Mouse (Mus musculus): Measurements from ENCODE around the gene Enthd1. TPM values are rescaled to one million over a fixed set of nuclear protein-coding genes. Genes with fewer than 3 reads are reported as not detected.
A peak's percentile ranks its signal among the peaks of the same experiment; 100 is the strongest.

The Enthd1 gene
- polyA plus RNA-seq, 1 experiment: not detected

DNA sequence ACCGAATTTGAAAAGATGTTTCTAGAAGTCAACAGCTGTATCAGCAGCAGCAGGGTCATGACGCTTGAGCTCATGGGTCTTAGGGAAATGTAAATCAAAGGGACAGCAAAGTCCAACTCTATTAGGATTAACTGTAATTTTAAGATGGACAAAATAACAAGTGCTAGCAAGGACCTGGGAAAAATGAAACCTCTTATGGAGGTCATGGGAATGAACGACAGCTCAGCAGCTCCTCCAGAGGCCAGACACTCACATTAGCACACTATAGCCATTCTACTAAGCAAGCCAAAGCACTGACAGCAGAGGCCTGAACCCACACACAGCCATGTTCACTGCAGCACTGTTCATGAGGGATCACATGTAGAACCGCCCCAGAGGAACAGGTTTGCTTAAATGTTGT is 7.2 kb downstream of the Enthd1 start:
- no peak overlapping the region for H3K4me3 ChIP-seq (replicated peaks; ENCODE audit: insufficient read depth, low read depth, low read length)
- peaks cover 2% of the 10 kb centered on the region; the same call in 1 of the 2 replicates for H3K4me1 ChIP-seq (ENCODE audit: control insufficient read depth, insufficient read depth, low read length)
- H3K27me3 ChIP-seq (ENCODE audit: control insufficient read depth, insufficient read depth, low read length): no peaks in the 10 kb centered on the region
- no peak for DNase-seq
- TF ChIP-seq POLR2A (IDR thresholded peaks at IDR 0.05; ENCODE audit: borderline replicate concordance, insufficient read depth, low read length) (no peak), CTCF (IDR thresholded peaks at IDR 0.05; ENCODE audit: borderline replicate concordance, insufficient read depth, low read depth, low read length) (peak; percentile 20; the same call in 1 of the 2 replicates)
- no peak overlapping the region for H3K27ac ChIP-seq (ENCODE audit: insufficient read depth, low read length)
- WGBS: 77% methylated on average over 4 of the region's 4 CpGs

DNA sequence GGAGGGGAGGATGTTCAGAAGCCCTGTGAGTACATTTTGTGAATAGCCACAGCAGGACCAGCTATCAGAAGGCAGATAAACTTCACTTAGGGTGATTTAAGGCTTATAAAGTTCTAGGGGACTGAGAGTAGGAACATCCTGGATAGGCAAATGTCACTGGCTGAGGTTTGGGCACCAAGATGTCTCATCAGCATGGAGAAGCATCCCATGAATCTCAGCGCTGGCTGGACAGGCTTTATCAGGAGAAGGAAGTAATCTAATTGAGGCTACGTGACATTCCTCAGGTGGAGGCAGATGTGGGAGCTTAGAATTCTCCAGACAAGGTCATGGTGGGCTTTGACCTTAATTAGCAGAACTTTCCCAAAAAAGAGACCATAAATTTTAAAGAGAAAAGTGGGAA is 8.9 kb downstream of the Enthd1 start:
- WGBS: 86% methylated on average over 2 of the region's 2 CpGs
- DNase-seq: no peak
- Histone ChIP-seq H3K27ac (ENCODE audit: insufficient read depth, low read length) (no peak overlapping the region), H3K4me1 (ENCODE audit: control insufficient read depth, insufficient read depth, low read length) (peaks cover 2% of the 10 kb centered on the region; the same call in 1 of the 2 replicates), H3K4me3 (replicated peaks; ENCODE audit: insufficient read depth, low read depth, low read length) (no peak overlapping the region), H3K27me3 (ENCODE audit: control insufficient read depth, insufficient read depth, low read length) (no peaks in the 10 kb centered on the region)
- TF ChIP-seq CTCF (IDR thresholded peaks at IDR 0.05; ENCODE audit: borderline replicate concordance, insufficient read depth, low read depth, low read length): no peak
- no peak for TF ChIP-seq POLR2A (IDR thresholded peaks at IDR 0.05; ENCODE audit: borderline replicate concordance, insufficient read depth, low read length)

- Histone ChIP-seq H3K4me3 (replicated peaks; ENCODE audit: insufficient read depth, low read depth, low read length) (no peak overlapping the region), H3K4me1 (ENCODE audit: control insufficient read depth, insufficient read depth, low read length) (no peaks in the 10 kb centered on the region), H3K27ac (ENCODE audit: insufficient read depth, low read length) (no peak overlapping the region), H3K27me3 (ENCODE audit: control insufficient read depth, insufficient read depth, low read length) (no peaks in the 10 kb centered on the region)
- TF ChIP-seq CTCF (IDR thresholded peaks at IDR 0.05; ENCODE audit: borderline replicate concordance, insufficient read depth, low read depth, low read length) (no peak), POLR2A (IDR thresholded peaks at IDR 0.05; ENCODE audit: borderline replicate concordance, insufficient read depth, low read length) (no peak)
- DNase-seq: no peak
- WGBS: 96% methylated on average over 6 of the region's 6 CpGs
Observed at GRCm38 (mm10) chr15:80554860-80555822, 9.8 kb downstream of the Enthd1 start.

DNA sequence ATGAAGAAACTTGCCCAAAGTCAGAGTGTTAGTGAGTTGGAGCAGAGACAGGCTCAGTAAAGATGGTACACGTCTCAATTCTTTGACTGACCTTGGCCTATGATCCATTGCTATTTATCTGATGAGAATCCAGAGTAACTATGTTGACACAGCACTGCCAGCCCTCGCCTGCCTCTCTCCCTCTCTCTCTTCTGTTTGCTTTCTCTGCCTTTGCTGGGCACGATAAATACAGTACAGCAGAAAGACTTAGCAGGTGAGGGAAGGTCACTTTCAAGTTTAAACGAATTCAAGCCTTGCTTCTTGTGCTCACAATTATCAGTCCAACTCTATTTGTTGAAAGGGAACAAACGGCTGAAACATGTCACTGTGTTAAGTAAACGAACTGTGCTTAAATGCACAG is 19.5 kb downstream of the Enthd1 start:
- Histone ChIP-seq H3K4me1 (ENCODE audit: control insufficient read depth, insufficient read depth, low read length) (no peaks in the 10 kb centered on the region), H3K27me3 (ENCODE audit: control insufficient read depth, insufficient read depth, low read length) (no peaks in the 10 kb centered on the region), H3K4me3 (replicated peaks; ENCODE audit: insufficient read depth, low read depth, low read length) (no peak overlapping the region), H3K27ac (ENCODE audit: insufficient read depth, low read length) (no peak overlapping the region)
- 87% methylated on average over 6 of the region's 6 CpGs for WGBS
- TF ChIP-seq CTCF (IDR thresholded peaks at IDR 0.05; ENCODE audit: borderline replicate concordance, insufficient read depth, low read depth, low read length) (no peak), POLR2A (IDR thresholded peaks at IDR 0.05; ENCODE audit: borderline replicate concordance, insufficient read depth, low read length) (no peak)
- DNase-seq: no peak

GRCm38 (mm10) chr15:80544115-80544514 is 20.8 kb downstream of the Enthd1 start:
- WGBS: 76% methylated on average over 3 of the region's 3 CpGs
- H3K4me3 ChIP-seq (replicated peaks; ENCODE audit: insufficient read depth, low read depth, low read length): no peak overlapping the region
- H3K27me3 ChIP-seq (ENCODE audit: control insufficient read depth, insufficient read depth, low read length): no peaks in the 10 kb centered on the region
- no peak overlapping the region for H3K27ac ChIP-seq (ENCODE audit: insufficient read depth, low read length)
- TF ChIP-seq CTCF (IDR thresholded peaks at IDR 0.05; ENCODE audit: borderline replicate concordance, insufficient read depth, low read depth, low read length) (no peak), POLR2A (IDR thresholded peaks at IDR 0.05; ENCODE audit: borderline replicate concordance, insufficient read depth, low read length) (no peak)
- DNase-seq: no peak
- no peaks in the 10 kb centered on the region for H3K4me1 ChIP-seq (ENCODE audit: control insufficient read depth, insufficient read depth, low read length)

DNA sequence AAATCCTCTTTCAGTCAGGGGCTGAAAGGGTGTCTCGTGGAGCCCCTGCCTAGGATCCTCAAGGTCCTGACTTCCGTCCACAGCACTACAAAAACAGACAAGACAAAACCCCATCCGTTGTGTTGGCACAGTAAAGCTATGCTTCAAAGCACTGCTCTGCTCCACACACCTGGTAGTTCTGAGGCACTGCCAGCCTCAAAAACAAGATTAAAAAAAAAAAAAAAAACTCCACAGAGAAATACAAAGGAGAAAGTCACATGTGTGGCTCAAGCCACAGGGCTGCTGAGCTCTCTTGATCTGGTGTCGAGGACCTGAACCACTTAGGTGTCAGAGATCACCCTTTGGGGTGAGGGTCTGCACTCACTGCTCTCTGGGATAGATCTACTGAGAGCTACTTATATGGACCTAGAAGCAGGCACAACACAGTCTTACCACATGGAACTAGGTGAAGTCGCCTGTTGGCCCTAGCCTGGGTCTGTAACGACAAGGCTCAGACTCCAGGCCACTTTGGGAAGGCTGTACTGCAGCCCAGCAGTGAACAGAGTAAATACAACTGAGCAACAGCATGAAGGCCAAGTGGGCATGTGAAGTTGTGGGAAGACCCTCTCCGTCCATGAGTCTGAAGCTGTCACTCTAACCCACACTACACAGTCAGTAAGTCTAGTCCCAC is 26.1 kb downstream of the Enthd1 start:
- TF ChIP-seq POLR2A (IDR thresholded peaks at IDR 0.05; ENCODE audit: borderline replicate concordance, insufficient read depth, low read length): no peak
- TF ChIP-seq CTCF (IDR thresholded peaks at IDR 0.05; ENCODE audit: borderline replicate concordance, insufficient read depth, low read depth, low read length): no peak
- H3K27ac ChIP-seq (ENCODE audit: insufficient read depth, low read length): no peak overlapping the region
- H3K27me3 ChIP-seq (ENCODE audit: control insufficient read depth, insufficient read depth, low read length): no peaks in the 10 kb centered on the region
- H3K4me1 ChIP-seq (ENCODE audit: control insufficient read depth, insufficient read depth, low read length): no peaks in the 10 kb centered on the region
- no peak for DNase-seq
- WGBS: 76% methylated on average over 7 of the region's 7 CpGs
- no peak overlapping the region for H3K4me3 ChIP-seq (replicated peaks; ENCODE audit: insufficient read depth, low read depth, low read length)

DNA sequence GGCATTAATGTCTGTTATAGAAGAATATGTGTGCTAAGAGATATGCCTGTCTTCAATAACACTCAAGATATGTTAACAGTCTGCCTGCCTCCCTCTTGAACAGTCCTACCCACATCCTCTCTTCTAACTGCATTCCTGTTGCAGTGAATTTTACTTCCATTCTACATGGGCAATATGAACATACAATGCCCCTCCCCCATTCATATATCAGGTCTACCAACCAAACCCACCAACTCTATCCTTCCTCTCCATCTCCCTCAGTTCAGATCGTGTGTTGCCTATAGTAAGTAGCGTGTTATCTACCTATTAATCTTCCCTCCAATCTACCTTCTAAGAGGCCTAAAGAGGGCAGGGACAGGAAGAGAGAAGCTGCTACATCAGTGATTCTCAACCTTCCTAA is 26.9 kb downstream of the Enthd1 start:
- Histone ChIP-seq H3K27me3 (ENCODE audit: control insufficient read depth, insufficient read depth, low read length) (no peaks in the 10 kb centered on the region), H3K4me1 (ENCODE audit: control insufficient read depth, insufficient read depth, low read length) (no peaks in the 10 kb centered on the region), H3K4me3 (replicated peaks; ENCODE audit: insufficient read depth, low read depth, low read length) (no peak overlapping the region), H3K27ac (ENCODE audit: insufficient read depth, low read length) (no peak overlapping the region)
- 97% methylated on average over 2 of the region's 2 CpGs for WGBS
- DNase-seq: no peak
- TF ChIP-seq CTCF (IDR thresholded peaks at IDR 0.05; ENCODE audit: borderline replicate concordance, insufficient read depth, low read depth, low read length) (no peak), POLR2A (IDR thresholded peaks at IDR 0.05; ENCODE audit: borderline replicate concordance, insufficient read depth, low read length) (no peak)
